16 mouse cellular contexts compared by ENCODE assay signal in genomic region chr11:77518051-77518798, GRCm38 (mm10). TPM values are rescaled to one million over a fixed set of nuclear protein-coding genes. Genes with fewer than 3 reads are reported as not detected.
DNase-seq lines count a peak whose midpoint lies in the region; ATAC-seq and TF ChIP-seq lines count a peak whose summit lies in the region.
"Had no signal": no experiment of that assay in that cellular context is flagged by ENCODE, and none has a peak within 500 bp of the region (broad histone marks: within the 10 kb centered on the region; RNA-seq: fewer than 3 reads in every experiment).

No protein-coding gene starts in this region.

- H3K36me3 ChIP-seq in embryonic facial prominence, embryonic 15.5 days = no peaks in the 10 kb centered on the region
- no peaks in the 10 kb centered on the region for H3K36me3 ChIP-seq in embryonic facial prominence, embryonic 10.5 days (replicated peaks)
- no peaks in the 10 kb centered on the region for H3K36me3 ChIP-seq in thymus, adult 2 months (ENCODE audit: control insufficient read depth, insufficient read depth, low read length)
- H3K36me3 ChIP-seq in kidney, embryonic 15.5 days = no peaks in the 10 kb centered on the region
- H3K36me3 ChIP-seq: limb, embryonic 15.5 days; midbrain, embryonic 12.5 days had no signal

- no peak for ATAC-seq in embryonic facial prominence, embryonic 15.5 days (ENCODE audit: insufficient number of reproducible peaks, low FRiP score, low TSS enrichment, low read depth)
- no peak for ATAC-seq in kidney, embryonic 15.5 days (replicated peaks; ENCODE audit: low FRiP score)

- no peak overlapping the region for H3K9ac ChIP-seq in embryonic facial prominence, embryonic 15.5 days
- no peak overlapping the region for H3K9ac ChIP-seq in kidney, embryonic 15.5 days
- H3K9ac ChIP-seq: limb, embryonic 15.5 days; midbrain, embryonic 12.5 days had no signal

- TF ChIP-seq POLR2A in thymus, adult 2 months (IDR thresholded peaks at IDR 0.05; ENCODE audit: control insufficient read depth, extremely low read depth, insufficient read depth, low read length, poor library complexity) = no peak

- H3K4me2 ChIP-seq in embryonic facial prominence, embryonic 15.5 days (replicated peaks) = no peak overlapping the region
- no peak overlapping the region for H3K4me2 ChIP-seq in kidney, embryonic 15.5 days
- H3K4me2 ChIP-seq: limb, embryonic 15.5 days; midbrain, embryonic 12.5 days had no signal

- 78% methylated on average over 27 of the region's 27 CpGs for whole genome bisulfite sequencing in embryonic facial prominence, embryonic 15.5 days
- WGBS in embryonic facial prominence, embryonic 10.5 days = 82% methylated on average over 27 of the region's 27 CpGs
- 17% methylated on average over 27 of the region's 27 CpGs for WGBS in thymus, adult 2 months
- 79% methylated on average over 27 of the region's 27 CpGs for WGBS in kidney, embryonic 15.5 days

- no peak overlapping the region for H3K4me3 ChIP-seq in embryonic facial prominence, embryonic 15.5 days (replicated peaks)
- H3K4me3 ChIP-seq in embryonic facial prominence, embryonic 10.5 days = no peak overlapping the region
- H3K4me3 ChIP-seq in layer of hippocampus, adult 2 months = no peak overlapping the region
- peak overlapping the region; percentile 47 for H3K4me3 ChIP-seq in thymus, adult 2 months (ENCODE audit: control insufficient read depth, insufficient read depth, low read length)
- no peak overlapping the region for H3K4me3 ChIP-seq in kidney, embryonic 15.5 days (replicated peaks)
- H3K4me3 ChIP-seq: erythroblast, embryonic 14.5 days; limb, embryonic 15.5 days; midbrain, embryonic 12.5 days had no signal

- no peak for DNase-seq in embryonic facial prominence, embryonic 10.5 days (ENCODE audit: low spot score)
- no peak for DNase-seq in layer of hippocampus, adult 2 months (ENCODE audit: low spot score in 2 of 2)
- DNase-seq in layer of hippocampus, adult 8-10 months (ENCODE audit: low spot score in 2 of 2) = no peak
- peak; percentile 50 for DNase-seq in T-cell, adult 2 months (ENCODE audit: low spot score)
- no peak for DNase-seq in thymus, adult 2 months
- no peak for DNase-seq in lung, postnatal 14 days
- DNase-seq: layer of hippocampus, postnatal 36 days had no signal

- peaks cover 34% of the 10 kb centered on the region for H3K27me3 ChIP-seq in embryonic facial prominence, embryonic 15.5 days
- H3K27me3 ChIP-seq in embryonic facial prominence, embryonic 10.5 days (replicated peaks; ENCODE audit: low read depth, poor library complexity, severe bottlenecking) = peaks cover 42% of the 10 kb centered on the region
- H3K27me3 ChIP-seq in thymus, adult 2 months (ENCODE audit: control insufficient read depth, insufficient read depth, low read length) = no peaks in the 10 kb centered on the region
- H3K27me3 ChIP-seq in kidney, embryonic 15.5 days = peaks cover 33% of the 10 kb centered on the region

- peaks cover 36% of the 10 kb centered on the region for H3K4me1 ChIP-seq in embryonic facial prominence, embryonic 15.5 days
- peaks cover 75% of the 10 kb centered on the region for H3K4me1 ChIP-seq in embryonic facial prominence, embryonic 10.5 days
- H3K4me1 ChIP-seq in thymus, adult 2 months (replicated peaks; ENCODE audit: control insufficient read depth, insufficient read depth, low read length) = peaks cover 72% of the 10 kb centered on the region
- H3K4me1 ChIP-seq in kidney, embryonic 15.5 days = peaks cover 32% of the 10 kb centered on the region

- no peaks in the 10 kb centered on the region for H3K9me3 ChIP-seq in embryonic facial prominence, embryonic 15.5 days (replicated peaks)
- H3K9me3 ChIP-seq in embryonic facial prominence, embryonic 10.5 days = no peaks in the 10 kb centered on the region
- no peaks in the 10 kb centered on the region for H3K9me3 ChIP-seq in kidney, embryonic 15.5 days (replicated peaks)
- H3K9me3 ChIP-seq: limb, embryonic 15.5 days; midbrain, embryonic 12.5 days had no signal

- no peak for TF ChIP-seq CTCF in layer of hippocampus, adult 2 months (conservative IDR thresholded peaks at IDR 0.05)
- TF ChIP-seq CTCF in thymus, adult 2 months (IDR thresholded peaks at IDR 0.05; ENCODE audit: borderline replicate concordance, control insufficient read depth, extremely low read depth, insufficient read depth, low read length, poor library complexity) = no peak

- 0 out of 2 replicates have a peak overlapping the region, but pooled peaks have one; percentile 13 for H3K27ac ChIP-seq in embryonic facial prominence, embryonic 15.5 days (replicated peaks)
- H3K27ac ChIP-seq in embryonic facial prominence, embryonic 10.5 days (replicated peaks) = no peak overlapping the region
- peak overlapping the region; percentile 62 for H3K27ac ChIP-seq in layer of hippocampus, adult 2 months
- H3K27ac ChIP-seq in thymus, adult 2 months (ENCODE audit: control insufficient read depth, insufficient read depth, low read length) = peak overlapping the region; percentile 95
- H3K27ac ChIP-seq in kidney, embryonic 15.5 days = no peak overlapping the region
- H3K27ac ChIP-seq: limb, embryonic 15.5 days had no signal

RNA-seq across cellular contexts. Expression of gene Gm10392, which starts 0.8 kb away (rescaled TPM):
- 0.29 and 0.39 TPM in 2 replicates for polyA plus RNA-seq in embryonic facial prominence, embryonic 15.5 days (2015; fragmentation: Nextera tagmentation; extraction: Ambion mirVana)
- polyA plus RNA-seq in embryonic facial prominence, embryonic 10.5 days (2016; fragmentation: Nextera tagmentation; extraction: Ambion mirVana) = 0.11 TPM in 2 replicates
- total RNA-seq in layer of hippocampus, adult 2 months (2021) = not detected
- total RNA-seq in layer of hippocampus, adult 8-10 months (2022) = under 1 TPM in 1 of 4 experiments, not detected in 3; 0.20 TPM
- polyA plus RNA-seq in thymus, adult 2 months (2012; rRNA removed) = 3.2 and 3.6 TPM in 2 replicates
- 0.27 TPM in 1 of 2 replicates, not detected in the other for polyA plus RNA-seq in kidney, embryonic 15.5 days (2015; fragmentation: Nextera tagmentation; extraction: Ambion mirVana)
- total RNA-seq: gastrocnemius, postnatal 25 days; layer of hippocampus, postnatal 36 days had no signal
- polyA plus RNA-seq: erythroblast, embryonic 14.5 days; kidney, embryonic 14.5 days; limb, embryonic 15.5 days; midbrain, embryonic 12.5 days; neural tube, embryonic 11.5 days; stomach, embryonic 16.5 days had no signal

RNA-seq across cellular contexts. Expression of gene Trp53i13, which starts 2.4 kb away (rescaled TPM):
- 61.8 and 63.9 TPM in 2 replicates for polyA plus RNA-seq in embryonic facial prominence, embryonic 15.5 days (2015; fragmentation: Nextera tagmentation; extraction: Ambion mirVana)
- 33.1 and 35.0 TPM in 2 replicates for polyA plus RNA-seq in embryonic facial prominence, embryonic 10.5 days (2016; fragmentation: Nextera tagmentation; extraction: Ambion mirVana)
- 1 to 10 TPM; 5.7 to 7.4 TPM for total RNA-seq in layer of hippocampus, adult 2 months (2021)
- total RNA-seq in layer of hippocampus, adult 8-10 months (2022) = 1 to 10 TPM; 4.9 to 9.1 (median 8.8) TPM
- polyA plus RNA-seq in thymus, adult 2 months (2012; rRNA removed) = 72.7 and 74.2 TPM in 2 replicates
- 34.8 and 41.2 TPM in 2 replicates for polyA plus RNA-seq in kidney, embryonic 15.5 days (2015; fragmentation: Nextera tagmentation; extraction: Ambion mirVana)

RNA-seq across cellular contexts. Expression of gene Abhd15, which starts 3.3 kb away (rescaled TPM):
- polyA plus RNA-seq in embryonic facial prominence, embryonic 15.5 days (2015; fragmentation: Nextera tagmentation; extraction: Ambion mirVana) = 3.5 and 3.9 TPM in 2 replicates
- 5.8 and 6.8 TPM in 2 replicates for polyA plus RNA-seq in embryonic facial prominence, embryonic 10.5 days (2016; fragmentation: Nextera tagmentation; extraction: Ambion mirVana)
- total RNA-seq in layer of hippocampus, adult 2 months (2021) = 1 to 10 TPM; 1.4 to 1.7 TPM
- total RNA-seq in layer of hippocampus, adult 8-10 months (2022) = 1 to 10 TPM; 1.0 to 2.4 (median 1.6) TPM
- 14.2 and 18.9 TPM in 2 replicates for polyA plus RNA-seq in thymus, adult 2 months (2012; rRNA removed)
- polyA plus RNA-seq in kidney, embryonic 15.5 days (2015; fragmentation: Nextera tagmentation; extraction: Ambion mirVana) = 1.9 TPM in 2 replicates

RNA-seq across cellular contexts. Expression of gene Git1, which starts 24.9 kb away (rescaled TPM):
- 11.7 and 12.5 TPM in 2 replicates for polyA plus RNA-seq in embryonic facial prominence, embryonic 15.5 days (2015; fragmentation: Nextera tagmentation; extraction: Ambion mirVana)
- polyA plus RNA-seq in embryonic facial prominence, embryonic 10.5 days (2016; fragmentation: Nextera tagmentation; extraction: Ambion mirVana) = 13.0 and 13.2 TPM in 2 replicates
- 100 to 1,000 TPM; 295 to 316 TPM for total RNA-seq in layer of hippocampus, adult 2 months (2021)
- 100 to 1,000 TPM; 266 to 292 (median 282) TPM for total RNA-seq in layer of hippocampus, adult 8-10 months (2022)
- 99.0 and 100 TPM in 2 replicates for polyA plus RNA-seq in thymus, adult 2 months (2012; rRNA removed)
- polyA plus RNA-seq in kidney, embryonic 15.5 days (2015; fragmentation: Nextera tagmentation; extraction: Ambion mirVana) = 9.7 and 12.6 TPM in 2 replicates

RNA-seq across cellular contexts. Expression of gene Ankrd13b, which starts 28.7 kb away (rescaled TPM):
- 8.9 and 10.4 TPM in 2 replicates for polyA plus RNA-seq in embryonic facial prominence, embryonic 15.5 days (2015; fragmentation: Nextera tagmentation; extraction: Ambion mirVana)
- polyA plus RNA-seq in embryonic facial prominence, embryonic 10.5 days (2016; fragmentation: Nextera tagmentation; extraction: Ambion mirVana) = 11.8 and 13.1 TPM in 2 replicates
- 10 to 100 TPM; 80.1 to 81.7 TPM for total RNA-seq in layer of hippocampus, adult 2 months (2021)
- 10 to 100 TPM; 71.2 to 78.4 (median 73.7) TPM for total RNA-seq in layer of hippocampus, adult 8-10 months (2022)
- 47.4 and 52.7 TPM in 2 replicates for polyA plus RNA-seq in thymus, adult 2 months (2012; rRNA removed)
- 5.3 and 6.9 TPM in 2 replicates for polyA plus RNA-seq in kidney, embryonic 15.5 days (2015; fragmentation: Nextera tagmentation; extraction: Ambion mirVana)

Comparison
In these comparisons a context has a peak if more than half of its experiments do, and no peak if none do; other contexts are left out.
1. H3K27ac ChIP-seq: peak in embryonic facial prominence, embryonic 15.5 days (single experiment), layer of hippocampus, adult 2 months (single experiment) and thymus, adult 2 months (single experiment); none in embryonic facial prominence, embryonic 10.5 days (single experiment) and kidney, embryonic 15.5 days (single experiment).